Mouse (Mus musculus) Patski (cell line): ENCODE measurements around the gene Magi1. TPM values are rescaled to one million over a fixed set of nuclear protein-coding genes. Genes with fewer than 3 reads are reported as not detected.
A peak's percentile ranks its signal among the peaks of the same experiment; 100 is the strongest.

Experiments
- ATAC-seq: fragments of 100-300 bp; one replicate; pipeline ENCODE4 v1.8.0; 2021
- CTCF ChIA-PET: fragments of 350-600 bp; sonication (Branson Sonifier 250); formaldehyde crosslinking; loops from one replicate; lab custom pipeline; 2022; ENCODE audit warnings: inconsistent platforms; lab: Charles Lee
- POLR2A ChIA-PET: fragments of 350-600 bp; sonication (Branson Sonifier 250); formaldehyde crosslinking; loops from one replicate; lab custom pipeline; 2022; ENCODE audit warnings: antibody characterized with exemption, inconsistent platforms; lab: Charles Lee
- DNase-seq: peaks from one replicate; pipeline ENCODE4 v3.0.0-alpha.2; 2011; ENCODE audit warnings: low read depth, low spot score
- H3K27me3 ChIP-seq: fragments of 371-371 bp; one replicate; pipeline ENCODE4 v1.5.1; 2021
- CTCF ChIP-seq: fragments of 100-300 bp; IDR thresholded peaks from one replicate; pipeline ENCODE4 v1.5.1; 2021
- in situ Hi-C: fragments of 300-500 bp; cut with MboI; formaldehyde crosslinking; loops from 3 replicates; pipeline ENCODE4 v1.11.1; 2018; ENCODE audit warnings: low pct_unique_long_range_greater_than_20kb, mixed read lengths
- polyA plus RNA-seq: library from polyadenylated mRNA; unstranded; gene quantifications from one replicate; pipeline ENCODE4 v1.2.3, GENCODE M21; 2021

Magi1 gene
- polyA plus RNA-seq, 1 experiment from 2014 or later: 24.3 TPM

GRCm38 (mm10) chr6:94284089-94284825 lies 540 bp upstream of the Magi1 start:
- peak; percentile 27 for ATAC-seq
- ChIA-PET POLR2A (interaction anchor here (1.3 kb wide), 1 partner anchor 18 kb away, joined by 4 read pairs; no protein-coding TSS in a partner anchor), CTCF (interaction anchor here (1.0 to 1.9 kb wide), 3 partner anchors 17 to 116 kb away, joined by 4 to 6 read pairs (median 6); no protein-coding TSS in a partner anchor)
- DNase-seq: no peak
- H3K27me3 ChIP-seq: no peaks in the 10 kb centered on the region
- in situ Hi-C loops: no loop called here
- TF ChIP-seq CTCF: no peak

DNA sequence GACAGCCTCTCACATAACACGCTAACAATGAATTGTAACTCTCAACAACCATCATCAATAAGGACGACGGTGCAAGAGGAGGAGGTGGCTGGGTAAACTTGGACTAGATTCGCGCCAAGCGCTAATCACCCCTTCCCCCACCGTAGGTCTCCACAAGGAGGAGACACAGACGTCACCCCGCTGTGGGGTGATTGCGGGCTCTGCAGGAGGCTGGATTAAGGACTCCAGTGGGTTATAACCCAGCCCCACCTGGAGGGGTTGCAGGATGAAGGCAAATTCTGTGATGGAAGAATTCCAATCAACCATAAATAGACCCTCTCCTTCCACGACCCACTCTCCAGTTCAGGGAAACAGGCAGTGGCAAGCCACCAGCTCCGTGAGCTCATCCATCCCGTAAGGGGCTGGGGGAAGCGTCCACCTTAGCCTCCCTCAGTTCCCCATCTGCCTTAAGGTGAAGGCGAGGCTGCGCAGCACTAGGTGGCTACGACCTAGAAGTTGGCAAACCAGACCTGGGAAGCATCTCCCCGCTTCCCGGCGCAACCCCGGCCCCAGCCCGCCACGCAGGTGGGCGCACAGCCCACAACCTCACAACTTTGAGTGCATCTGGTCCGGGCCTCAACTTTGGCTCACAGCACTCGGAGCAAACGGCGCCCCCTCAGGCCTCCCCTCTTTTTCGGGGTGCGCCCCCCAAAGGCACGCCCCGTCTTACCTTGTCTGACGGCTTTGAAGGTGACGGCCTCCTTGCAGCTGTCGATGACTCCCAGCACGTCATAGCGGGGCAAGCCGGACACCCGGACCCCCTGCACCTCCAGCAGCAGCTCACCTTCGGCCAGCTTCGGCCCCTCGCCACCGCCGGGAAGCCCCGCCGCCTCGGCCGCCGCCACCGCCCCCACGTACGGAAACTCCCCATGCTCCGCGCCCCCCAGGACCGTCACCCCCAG lies 1.1 kb downstream of the Magi1 start:
- POLR2A ChIA-PET: interaction anchor here (0.8 to 1.4 kb wide), 5 partner anchors 20 to 96 kb away, joined by 3 to 4 read pairs (median 3); no protein-coding TSS in a partner anchor
- ATAC-seq: peak; percentile 7
- CTCF ChIA-PET: interaction anchor here (1.9 kb wide), 1 partner anchor 52 kb away, joined by 6 read pairs; no protein-coding TSS in a partner anchor
- no peaks in the 10 kb centered on the region for H3K27me3 ChIP-seq
- DNase-seq: no peak
- in situ Hi-C loops: no loop called here
- TF ChIP-seq CTCF: no peak

DNA sequence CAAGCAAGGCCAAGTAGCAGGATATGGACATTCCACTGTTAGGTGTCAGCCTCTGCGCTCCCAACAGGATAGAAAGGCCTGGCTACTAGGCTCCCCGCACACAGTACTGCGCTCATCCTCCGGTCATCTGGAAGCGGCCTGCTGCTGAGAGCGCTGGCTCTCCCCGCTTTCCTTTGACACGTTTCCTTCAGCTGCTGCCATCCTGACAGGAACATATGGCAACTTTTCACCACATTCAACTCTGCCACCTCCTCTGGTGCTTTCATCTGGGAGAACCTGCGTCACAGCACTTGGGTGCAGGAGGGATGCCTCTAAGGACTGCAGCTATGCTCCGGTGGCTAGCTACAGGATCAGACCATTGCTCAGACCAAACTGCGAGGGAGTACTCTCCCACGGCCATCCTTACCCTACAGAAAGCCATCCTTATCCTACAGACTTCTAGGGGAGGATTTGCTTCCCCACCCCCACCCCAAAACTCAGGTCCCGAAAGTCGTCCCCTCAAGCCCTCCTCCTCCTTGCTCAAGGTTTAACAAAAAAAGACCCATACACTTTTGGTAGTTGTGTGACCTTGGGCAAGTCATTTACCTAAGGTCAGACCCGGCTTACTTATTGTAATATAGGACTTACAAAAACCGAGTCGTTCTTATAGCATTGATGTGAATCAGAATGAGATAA lies 2.0 kb downstream of the Magi1 start:
- in situ Hi-C loops: no loop called here
- H3K27me3 ChIP-seq: no peaks in the 10 kb centered on the region
- ChIA-PET POLR2A (interaction anchor here (1.1 kb wide), 1 partner anchor 41 kb away, joined by 4 read pairs; no protein-coding TSS in a partner anchor), CTCF (interaction anchor here (1.3 to 1.6 kb wide), 2 partner anchors 140 to 202 kb away, joined by 4 read pairs; no protein-coding TSS in a partner anchor)
- no peak for DNase-seq
- TF ChIP-seq CTCF: no peak
- ATAC-seq: no peak

GRCm38 (mm10) chr6:94273941-94274340 lies 9.8 kb downstream of the Magi1 start:
- POLR2A ChIA-PET: interaction anchor here (0.6 to 1.1 kb wide), 2 partner anchors 18 to 51 kb away, joined by 3 to 4 read pairs; no protein-coding TSS in a partner anchor
- TF ChIP-seq CTCF: no peak
- no peaks in the 10 kb centered on the region for H3K27me3 ChIP-seq
- CTCF ChIA-PET: no interaction called here
- ATAC-seq (no peak), DNase-seq (no peak)
- in situ Hi-C loops: no loop called here

- ChIA-PET POLR2A (no interaction called here), CTCF (no interaction called here)
- H3K27me3 ChIP-seq: no peaks in the 10 kb centered on the region
- ATAC-seq (no peak), DNase-seq (no peak)
- in situ Hi-C loops: no loop called here
- no peak for TF ChIP-seq CTCF
Measured at GRCm38 (mm10) chr6:94270001-94270400, 13.7 kb downstream of the Magi1 start.

DNA sequence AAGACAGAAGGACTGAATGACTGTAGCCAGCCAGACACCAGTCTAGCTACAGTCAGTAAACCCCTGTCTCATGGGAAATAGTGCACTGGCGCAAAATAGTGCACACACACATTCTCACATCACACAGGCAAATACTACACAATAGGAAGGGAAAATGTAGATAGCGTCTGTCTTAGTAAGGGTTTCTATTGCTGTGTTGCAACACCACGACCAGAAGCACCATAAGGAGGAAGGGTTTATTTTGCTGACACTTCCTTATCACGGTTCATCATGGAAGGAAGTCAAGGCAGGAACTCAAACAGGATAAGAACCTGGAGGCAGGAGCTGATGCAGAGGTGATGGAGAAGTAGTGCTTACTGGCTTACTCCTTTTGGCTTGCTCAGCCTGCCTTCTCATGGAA lies 14.5 kb downstream of the Magi1 start:
- no peaks in the 10 kb centered on the region for H3K27me3 ChIP-seq
- DNase-seq (no peak), ATAC-seq (no peak)
- in situ Hi-C loops: no loop called here
- ChIA-PET CTCF (no interaction called here), POLR2A (interaction anchor here (0.8 kb wide), 1 partner anchor 9 kb away, joined by 3 read pairs; no protein-coding TSS in a partner anchor)
- TF ChIP-seq CTCF: no peak

DNA sequence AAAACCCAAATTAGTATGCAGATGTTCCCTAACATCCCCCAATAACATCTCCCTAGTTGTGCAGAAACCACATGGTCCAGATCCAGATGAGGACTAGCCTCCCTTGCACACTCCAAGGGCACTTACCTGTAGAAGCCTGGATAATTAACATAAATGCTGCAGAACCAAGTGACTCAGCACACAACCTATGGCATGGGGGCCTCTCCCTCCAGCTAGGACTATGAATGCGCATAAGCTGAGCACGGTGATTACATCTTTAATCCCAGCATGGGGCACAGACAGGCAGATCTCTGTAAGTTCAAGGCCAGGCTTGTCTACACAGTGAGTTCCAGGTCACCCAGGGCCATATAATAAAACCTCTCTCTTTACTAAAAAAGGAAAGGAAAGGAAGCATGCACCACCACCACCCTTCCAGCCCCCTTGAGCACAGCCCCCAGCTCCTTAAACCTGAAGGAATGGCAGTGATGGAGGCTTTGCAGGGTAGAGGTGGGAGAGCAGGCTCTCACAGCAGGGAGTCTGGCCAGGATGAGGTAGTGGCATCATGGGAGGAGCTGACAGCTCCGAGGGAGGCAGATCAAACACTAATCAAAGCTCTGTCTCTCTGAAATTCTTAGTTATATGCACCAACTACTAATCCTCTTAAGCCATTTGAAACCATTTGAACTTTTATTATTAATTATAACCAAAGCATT lies 18.3 kb downstream of the Magi1 start:
- ChIA-PET CTCF (interaction anchor here (0.7 to 2.2 kb wide), 3 partner anchors 10 to 111 kb away, joined by 3 to 6 read pairs (median 5); no protein-coding TSS in a partner anchor), POLR2A (interaction anchor here (0.5 to 1.1 kb wide), 4 partner anchors 10 to 233 kb away, joined by 3 to 4 read pairs (median 4); no protein-coding TSS in a partner anchor)
- no peaks in the 10 kb centered on the region for H3K27me3 ChIP-seq
- TF ChIP-seq CTCF: no peak
- in situ Hi-C loops: no loop called here
- DNase-seq (no peak), ATAC-seq (no peak)

DNA sequence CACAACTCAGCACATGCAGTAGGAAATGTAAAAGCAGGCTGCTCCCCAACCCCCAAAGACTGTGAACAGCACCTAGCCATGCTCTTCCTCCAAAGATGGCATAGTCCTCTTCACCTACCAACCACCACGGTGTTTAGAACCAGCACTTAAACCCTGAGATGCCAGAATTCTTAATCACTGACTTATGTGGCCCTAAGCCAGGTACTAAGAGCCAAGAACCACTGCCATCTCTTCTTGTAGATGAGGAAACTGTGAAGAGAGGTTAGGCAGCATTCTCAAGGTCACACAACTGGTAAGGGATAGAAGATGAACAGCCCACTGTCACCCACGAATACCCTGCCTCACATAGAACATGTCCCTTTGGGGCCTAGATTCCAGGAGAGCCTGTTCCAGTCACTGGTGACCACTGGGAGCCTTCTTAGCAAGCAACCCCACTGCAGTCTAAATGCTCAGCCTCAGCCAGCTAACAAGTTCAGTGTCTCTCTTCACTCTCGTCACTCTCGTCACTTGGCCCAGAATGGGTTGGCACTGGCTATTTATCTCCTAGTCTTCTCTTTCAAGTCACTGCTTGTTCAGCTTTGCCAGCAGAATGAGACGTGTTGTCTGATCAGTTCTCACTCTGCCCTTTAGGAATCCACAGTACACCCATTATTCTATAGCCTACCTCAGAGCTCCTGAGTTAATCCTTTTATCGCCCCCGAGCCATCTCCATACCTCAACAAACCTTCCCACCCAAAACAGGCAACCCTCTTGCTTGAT lies 19.4 kb downstream of the Magi1 start:
- no peak for ATAC-seq
- no peak for TF ChIP-seq CTCF
- H3K27me3 ChIP-seq: no peaks in the 10 kb centered on the region
- CTCF ChIA-PET: interaction anchor here (1.9 kb wide), 1 partner anchor 16 kb away, joined by 5 read pairs; no protein-coding TSS in a partner anchor
- in situ Hi-C loops: no loop called here
- no peak for DNase-seq
- POLR2A ChIA-PET: interaction anchor here (0.6 to 1.1 kb wide), 2 partner anchors 11 to 232 kb away, joined by 3 to 4 read pairs; no protein-coding TSS in a partner anchor
